Mouse (Mus musculus) testis, adult 2 months (tissue): Measurements from ENCODE around the gene Canx.

ENCODE experiments used
- CTCF ChIP-seq: fragments of 200-500 bp; IDR thresholded peaks from 2 replicates; pipeline ENCODE4 v1.5.1; 2012; ENCODE audit warnings: low read depth, mild to moderate bottlenecking, inconsistent platforms, low read length, moderate library complexity; ENCODE audit not compliant: control insufficient read depth, insufficient read depth, insufficient replicate concordance
- POLR2A ChIP-seq: fragments of 200-500 bp; IDR thresholded peaks from 2 replicates; pipeline ENCODE4 v1.6.1; 2012; ENCODE audit warnings: low read depth, mild to moderate bottlenecking, inconsistent platforms, low read length, moderate library complexity; ENCODE audit not compliant: control insufficient read depth

DNA sequence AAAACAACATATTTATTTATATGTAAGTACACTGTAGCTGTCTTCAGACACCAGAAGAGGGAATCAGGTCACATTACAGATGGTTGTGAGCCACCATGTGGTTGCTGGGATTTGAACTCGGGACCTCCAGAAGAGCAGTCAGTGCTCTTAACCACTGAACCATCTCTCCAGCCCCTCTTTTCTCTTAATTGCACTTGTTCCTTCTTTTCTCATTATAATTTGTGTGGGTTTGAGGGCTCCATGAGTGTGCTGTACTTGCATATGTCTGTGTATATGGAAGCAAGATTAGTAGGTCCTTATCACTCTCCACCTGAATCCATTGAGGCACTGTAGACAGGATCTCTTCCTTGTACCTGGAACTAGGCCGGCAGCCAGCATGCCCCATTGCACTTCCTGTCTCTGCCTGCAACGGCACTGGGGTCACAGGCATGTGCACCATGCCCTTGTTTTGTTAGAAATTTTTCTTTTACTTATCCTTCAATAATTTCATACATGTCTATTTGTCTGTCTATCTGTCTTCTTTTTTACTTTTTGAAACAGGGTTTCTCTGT is 2.7 kb upstream of the Canx start:
- TF ChIP-seq POLR2A (no peak), CTCF (no peak)
